Mouse (Mus musculus) right cerebral cortex, adult 18-20 months (tissue): ENCODE measurements at regions not wholly inside any gene's neighbourhood (a gene's known extent, or its start where the extent isn't known, plus 50 kb on each side); places are given as distances from the start of the nearest gene placed in this dataset.
A peak's percentile ranks its signal among the peaks of the same experiment; 100 is the strongest.

Experiments used
- DNase-seq: peaks from one replicate; pipeline ENCODE4 v3.0.0; 2022; ENCODE audit warnings: mixed read lengths

- no peak for DNase-seq
Measured at GRCm38 (mm10) chr15:56820256-56820976, 657.0 kb downstream of the Slc22a22 start.

GRCm38 (mm10) chr15:56818158-56818690 lies 659.2 kb downstream of the Slc22a22 start:
- no peak for DNase-seq

- no peak for DNase-seq
Measured at GRCm38 (mm10) chr15:56817204-56818157, 659.9 kb downstream of the Slc22a22 start.

- no peak for DNase-seq
Measured at GRCm38 (mm10) chr15:56813876-56814275, 663.5 kb downstream of the Slc22a22 start.

- no peak for DNase-seq
Measured at GRCm38 (mm10) chr15:56810151-56810550, 667.3 kb downstream of the Slc22a22 start.

GRCm38 (mm10) chr15:56807611-56808010 lies 669.8 kb downstream of the Slc22a22 start:
- no peak for DNase-seq

- DNase-seq = no peak
Measured at GRCm38 (mm10) chr15:56801933-56802332, 675.5 kb downstream of the Slc22a22 start.

- no peak for DNase-seq
Measured at GRCm38 (mm10) chr15:56775431-56775830, 702.0 kb downstream of the Slc22a22 start.

GRCm38 (mm10) chr15:56774648-56775393 lies 702.6 kb downstream of the Slc22a22 start:
- no peak for DNase-seq

- DNase-seq = peak; percentile 12
Measured at GRCm38 (mm10) chr15:56766356-56766755, 711.1 kb downstream of the Slc22a22 start.

GRCm38 (mm10) chr15:56764957-56765482 lies 712.4 kb downstream of the Slc22a22 start:
- DNase-seq = no peak

- no peak for DNase-seq
Measured at GRCm38 (mm10) chr15:56764019-56764418, 713.4 kb downstream of the Slc22a22 start.

- DNase-seq = no peak
Measured at GRCm38 (mm10) chr15:56746698-56747097, 730.7 kb downstream of the Slc22a22 start.

- no peak for DNase-seq
Measured at GRCm38 (mm10) chr15:56744915-56745314, 732.5 kb downstream of the Slc22a22 start.
